Mouse (Mus musculus) liver, embryonic 14.5 days (tissue): ENCODE measurements around the gene Cxcl9. TPM values are rescaled to one million over a fixed set of nuclear protein-coding genes. Genes with fewer than 3 reads are reported as not detected.

ENCODE experiments used
- ATAC-seq: fragments of 200-750 bp; cut with Nextera tagmentation; 2 replicates; pipeline ENCODE4 v1.8.0; 2017; ENCODE audit warnings: moderate number of reproducible peaks, mild to moderate bottlenecking, moderate library complexity; ENCODE audit not compliant: insufficient read depth
- DNase-seq, 3 experiments: peaks; one replicate each; pipeline ENCODE4 v3.0.0-alpha.2; 2012 to 2013; ENCODE audit warnings: low read depth in 3 of 3, low spot score in 3 of 3
- H3K27ac ChIP-seq: fragments of 300-500 bp; sonication (generic); 2 replicates; pipeline ENCODE4 v1.5.1; 2014; ENCODE audit warnings: moderate library complexity, mild to moderate bottlenecking, control low read depth, inconsistent platforms
- H3K27me3 ChIP-seq: fragments of 300-500 bp; sonication (generic); 2 replicates; pipeline ENCODE4 v1.6.1; 2014; ENCODE audit warnings: mild to moderate bottlenecking, low read length, moderate library complexity; ENCODE audit not compliant: control insufficient read depth, insufficient read depth
- H3K36me3 ChIP-seq: fragments of 300-500 bp; sonication (generic); replicated peaks from 2 replicates; pipeline ENCODE4 v1.6.1; 2014; ENCODE audit warnings: low read depth; ENCODE audit not compliant: control insufficient read depth, insufficient read depth
- H3K4me1 ChIP-seq, 2 experiments: fragments of 200-500 bp in 1 of 2; fragments of 300-500 bp in 1 of 2; sonication (generic) in 1 of 2; replicated peaks; 2 replicates each; pipeline ENCODE4 v1.6.1; 2012 to 2014; ENCODE audit warnings: antibody characterized with exemption in 1 of 2, inconsistent platforms in 1 of 2, low read length in 1 of 2; ENCODE audit not compliant: control insufficient read depth in 2 of 2, insufficient read depth in 2 of 2
- H3K4me2 ChIP-seq: fragments of 300-500 bp; sonication (generic); 2 replicates; pipeline ENCODE4 v1.6.1; 2014; ENCODE audit warnings: low read depth, mild to moderate bottlenecking, control low read depth, moderate library complexity
- H3K4me3 ChIP-seq, 2 experiments: fragments of 200-500 bp in 1 of 2; fragments of 300-500 bp in 1 of 2; sonication (generic) in 1 of 2; 2 replicates each; pipeline ENCODE4 v1.5.1; 2012 to 2014; ENCODE audit warnings: low read depth in 2 of 2, low read length in 2 of 2, mild to moderate bottlenecking in 2 of 2, control low read depth in 1 of 2, inconsistent platforms in 1 of 2, moderate library complexity in 1 of 2; ENCODE audit not compliant: insufficient read depth in 1 of 2
- H3K9ac ChIP-seq: fragments of 300-500 bp; sonication (generic); replicated peaks from 2 replicates; pipeline ENCODE4 v1.6.1; 2014; ENCODE audit warnings: mild to moderate bottlenecking, control low read depth, moderate library complexity
- H3K9me3 ChIP-seq: fragments of 300-500 bp; sonication (generic); 2 replicates; pipeline ENCODE4 v1.6.1; 2016; ENCODE audit warnings: low read length, mixed read lengths; ENCODE audit not compliant: control insufficient read depth
- CTCF ChIP-seq: IDR thresholded peaks from 2 replicates; pipeline ENCODE4 v1.5.1; 2016; ENCODE audit warnings: antibody characterized with exemption, low read depth, control low read depth
- EP300 ChIP-seq: IDR thresholded peaks from 2 replicates; pipeline ENCODE4 v1.6.1; 2016; ENCODE audit warnings: antibody characterized with exemption, low read depth
- WGBS: fragments of 180-500 bp; shearing (Covaris S2); extraction: QIAGEN DNeasy Blood & Tissue Kit; methylation state at CpG from one replicate; pipeline ENCODE4 v1.1.7; 2014; ENCODE audit not compliant: insufficient replicate concordance; 5-methylcytosine and 5-hydroxymethylcytosine counted together
- polyA plus RNA-seq, 2 experiments: library from polyadenylated mRNA; depleted of rRNA in 1 of 2; stranded (reverse) in 1 of 2; unstranded in 1 of 2; fragments of >200 nt; fragmentation: Nextera tagmentation in 1 of 2; extraction: Ambion mirVana in 1 of 2; gene quantifications; 2 replicates each; pipeline versions ENCODE4 v1.2.1 to v1.2.3; 2012 to 2014

The Cxcl9 gene
- polyA plus RNA-seq, 2 experiments, result 0.06 TPM; not detected in 1

DNA sequence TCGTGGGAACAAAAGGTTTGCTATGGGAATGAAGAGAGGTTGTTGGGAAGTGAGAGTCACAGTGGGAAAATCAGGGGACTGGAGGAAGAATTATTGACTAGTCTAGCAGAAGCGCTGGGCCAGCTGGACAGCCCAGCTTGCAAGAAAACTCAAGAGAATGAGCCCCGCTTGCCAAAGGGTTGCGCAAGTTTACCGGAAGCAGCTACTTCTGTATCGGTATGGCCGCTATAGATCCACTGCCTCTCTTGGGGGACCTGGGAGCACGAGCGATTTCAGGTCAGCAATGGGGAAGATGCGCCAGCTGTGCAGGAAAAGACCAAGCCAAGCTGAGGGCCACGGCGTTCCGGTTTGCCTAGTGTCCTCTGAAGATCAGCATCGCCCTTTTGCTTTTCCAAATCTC lies 9.3 kb downstream of the Cxcl9 start:
- Histone ChIP-seq H3K9ac (no peak overlapping the region), H3K4me2 (no peak overlapping the region), H3K4me1 (peaks cover 0 to 9% of the 10 kb centered on the region in 2 experiments; a peak in 2 of 4 replicates), H3K9me3 (no peaks in the 10 kb centered on the region), H3K4me3 (no peak overlapping the region), H3K36me3 (no peaks in the 10 kb centered on the region), H3K27me3 (no peaks in the 10 kb centered on the region), H3K27ac (no peak overlapping the region)
- DNase-seq (no peak), ATAC-seq (no peak)
- 63% methylated on average over 14 of the region's 14 CpGs for WGBS
- TF ChIP-seq EP300, result no peak
- no peak for TF ChIP-seq CTCF

DNA sequence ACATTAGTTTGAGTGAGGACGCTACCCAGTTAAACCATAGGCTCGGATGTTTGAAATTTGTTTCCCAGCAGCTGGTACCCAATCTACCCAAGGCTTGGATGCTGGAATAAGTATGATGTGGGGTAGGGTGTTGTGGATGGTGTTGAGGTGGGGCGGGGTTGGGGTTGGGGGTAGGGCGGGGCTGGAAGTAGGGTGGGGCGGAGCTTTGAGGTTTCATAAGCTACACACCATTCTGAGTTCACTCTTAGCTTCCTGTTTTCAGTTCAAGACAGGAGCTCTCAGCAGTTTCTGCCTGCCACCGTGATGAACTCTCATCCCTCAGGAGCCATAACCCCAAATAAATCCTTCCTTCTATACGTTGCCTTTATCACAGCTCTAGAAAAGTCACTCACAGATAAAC lies 9.8 kb downstream of the Cxcl9 start:
- Histone ChIP-seq H3K36me3 (no peaks in the 10 kb centered on the region), H3K4me1 (peaks cover 0 to 10% of the 10 kb centered on the region in 2 experiments; a peak in 2 of 4 replicates), H3K4me2 (no peak overlapping the region), H3K9ac (no peak overlapping the region), H3K4me3 (no peak overlapping the region), H3K27ac (no peak overlapping the region), H3K27me3 (no peaks in the 10 kb centered on the region), H3K9me3 (no peaks in the 10 kb centered on the region)
- 43% methylated on average over 7 of the region's 7 CpGs for WGBS
- DNase-seq (no peak), ATAC-seq (peak; percentile 55; the same call in 1 of the 2 replicates)
- TF ChIP-seq CTCF (no peak), EP300 (no peak)

DNA sequence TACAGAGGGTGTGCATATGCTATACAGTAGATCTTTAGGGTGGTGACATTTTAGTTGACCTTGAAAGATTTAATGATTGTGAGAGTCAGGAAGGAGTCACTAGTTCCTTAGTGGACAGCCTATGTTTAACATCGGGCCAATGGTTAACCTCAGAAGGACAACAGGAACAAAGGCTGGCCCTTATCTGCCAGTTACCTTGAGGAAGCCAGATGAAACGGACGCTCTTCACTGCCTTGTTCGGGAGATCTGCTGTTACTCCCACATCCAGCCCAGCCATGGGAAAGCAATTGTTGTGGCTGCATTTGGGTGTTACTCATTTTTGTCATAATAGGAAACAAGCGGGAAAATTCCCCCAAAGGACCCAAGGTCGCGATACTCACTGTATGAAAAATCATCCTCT lies 14.1 kb downstream of the Cxcl9 start:
- H3K27me3 ChIP-seq, result 0 out of 2 replicates have a peak, but pooled peaks cover 2% of the 10 kb centered on the region
- H3K36me3 ChIP-seq, result no peaks in the 10 kb centered on the region
- H3K9ac ChIP-seq, result no peak overlapping the region
- TF ChIP-seq EP300 (no peak), CTCF (no peak)
- WGBS, result 18% methylated on average over 7 of the region's 7 CpGs
- no peak overlapping the region for H3K4me3 ChIP-seq
- H3K4me1 ChIP-seq, result peaks cover 2 to 20% of the 10 kb centered on the region in 2 experiments
- no peak for DNase-seq
- no peak for ATAC-seq
- no peaks in the 10 kb centered on the region for H3K9me3 ChIP-seq
- H3K27ac ChIP-seq, result no peak overlapping the region
- H3K4me2 ChIP-seq, result no peak overlapping the region

DNA sequence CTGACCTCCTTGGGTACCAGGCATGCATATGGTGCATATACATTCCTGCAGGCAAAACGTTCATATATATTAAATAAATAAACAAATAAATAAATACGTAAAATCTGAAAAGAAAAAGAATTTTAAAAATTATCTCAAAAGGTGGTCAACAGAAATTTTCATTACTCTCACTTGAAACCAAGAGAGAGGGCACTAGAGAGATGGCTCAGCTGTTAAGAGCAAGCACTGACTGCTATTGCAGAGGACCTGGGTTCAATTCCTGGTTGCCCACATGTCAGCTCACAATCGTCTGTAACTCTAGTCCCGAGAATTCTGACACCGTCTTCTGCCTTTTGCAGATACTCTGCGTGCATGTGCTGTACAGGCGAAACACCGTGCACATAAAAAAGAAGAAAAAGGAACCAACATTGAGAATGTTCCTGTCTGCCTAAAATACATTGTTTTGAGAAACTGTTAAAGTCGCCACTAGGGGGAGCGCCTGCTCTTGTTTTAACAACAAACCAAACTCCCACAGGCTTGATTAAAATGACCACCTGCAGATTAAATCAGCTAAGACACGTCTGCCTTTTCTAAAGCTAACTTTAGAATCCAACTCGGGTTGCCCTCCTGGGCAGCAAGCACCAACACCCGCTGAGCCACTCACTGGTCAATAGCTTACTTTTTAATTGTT lies 15.7 kb downstream of the Cxcl9 start:
- no peak overlapping the region for H3K4me2 ChIP-seq

DNA sequence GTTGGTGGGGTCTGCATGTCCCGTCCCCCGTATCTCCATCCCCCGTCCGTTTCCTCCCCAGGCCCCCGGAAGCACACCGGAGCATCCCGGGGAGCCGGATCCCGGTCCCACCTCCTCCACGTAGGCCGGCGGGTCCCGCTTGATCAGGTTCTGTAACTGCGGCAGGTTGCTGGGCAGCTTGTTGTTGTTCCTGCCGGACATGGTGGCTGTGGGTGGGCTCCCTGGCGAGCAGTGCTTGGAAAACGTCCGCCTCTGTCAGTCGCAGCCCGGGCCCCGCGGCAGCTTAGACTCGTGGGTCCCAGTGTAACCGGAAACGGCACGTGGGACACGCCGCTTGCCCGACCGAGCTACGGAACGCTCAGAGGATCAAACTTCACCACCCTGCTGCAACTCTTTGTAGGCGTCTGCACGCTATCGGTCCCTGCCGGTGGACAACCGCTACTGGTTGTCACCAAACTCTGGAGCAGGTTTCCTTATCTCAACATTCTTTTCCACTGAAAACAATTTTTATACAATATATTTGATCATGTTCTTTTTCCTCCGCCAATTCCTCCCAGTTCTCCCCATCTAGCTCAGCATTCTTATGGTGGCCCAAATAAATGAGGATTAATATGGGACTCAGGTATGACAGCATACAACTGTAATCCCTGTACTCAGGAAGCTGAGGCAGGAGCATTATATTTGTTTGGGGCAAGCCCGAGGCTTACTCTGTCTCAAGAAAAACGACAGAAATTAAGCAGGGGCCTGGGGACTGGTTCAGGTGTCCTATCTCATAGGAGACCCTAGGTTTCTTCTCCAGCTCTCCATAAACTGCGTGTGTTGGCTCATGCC lies 18.0 kb downstream of the Cxcl9 start, which contains the start of gene Sdad1:
Gene Sdad1 (minus strand): TSS at position 799 of the 831 bp plus-strand sequence.
- WGBS, result 2% methylated on average over 41 of the region's 41 CpGs
- peaks cover 3 to 25% of the 10 kb centered on the region in 2 experiments for H3K4me1 ChIP-seq

More for the DNA sequence above, 15.7 kb downstream of the Cxcl9 start:
- ATAC-seq, result no peak
- 10% methylated on average over 13 of the region's 13 CpGs for WGBS
- H3K27ac ChIP-seq, result no peak overlapping the region
- no peak overlapping the region for H3K4me3 ChIP-seq
- peaks cover 3 to 25% of the 10 kb centered on the region in 2 experiments for H3K4me1 ChIP-seq
- TF ChIP-seq EP300 (no peak), CTCF (peak; percentile 74)
- no peaks in the 10 kb centered on the region for H3K36me3 ChIP-seq
- no peak overlapping the region for H3K9ac ChIP-seq
- peak; percentile 51 to 70 (median 56) for DNase-seq
- no peaks in the 10 kb centered on the region for H3K9me3 ChIP-seq
- 0 out of 2 replicates have a peak, but pooled peaks cover 2% of the 10 kb centered on the region for H3K27me3 ChIP-seq

More for the DNA sequence above, 18.0 kb downstream of the Cxcl9 start, which contains the start of gene Sdad1:
- H3K36me3 ChIP-seq, result peaks cover 7% of the 10 kb centered on the region
- H3K9ac ChIP-seq, result peak within 1 kb of the TSS; percentile 83
- peak within 1 kb of the TSS; percentile 29; the same call in 1 of the 2 replicates for H3K27ac ChIP-seq
- DNase-seq (peak; percentile 84 to 86 (median 86)), ATAC-seq (peak; percentile 91)
- peak within 1 kb of the TSS; percentile 83 for H3K4me2 ChIP-seq
- peak within 1 kb of the TSS; percentile 84 to 91 for H3K4me3 ChIP-seq
- no peaks in the 10 kb centered on the region for H3K9me3 ChIP-seq
- 0 out of 2 replicates have a peak, but pooled peaks cover 2% of the 10 kb centered on the region for H3K27me3 ChIP-seq
- TF ChIP-seq CTCF (peak; percentile 84), EP300 (peak; percentile 59; the same call in 1 of the 2 replicates)
